Mouse (Mus musculus) small intestine, adult 2 months (tissue): ENCODE measurements at regions not wholly inside any gene's neighbourhood (a gene's known extent, or its start where the extent isn't known, plus 50 kb on each side); places are given as distances from the start of the nearest gene placed in this dataset.
A peak's percentile ranks its signal among the peaks of the same experiment; 100 is the strongest.

ENCODE experiments used
- H3K27ac ChIP-seq: fragments of 200-500 bp; 2 replicates; pipeline ENCODE4 v1.5.1; 2012; ENCODE audit warnings: low read depth, low read length, control low read depth, inconsistent platforms; ENCODE audit not compliant: insufficient read depth
- H3K27me3 ChIP-seq: fragments of 200-500 bp; 2 replicates; pipeline ENCODE4 v1.6.1; 2012; ENCODE audit warnings: mild to moderate bottlenecking, moderate library complexity, low read length, inconsistent platforms; ENCODE audit not compliant: control insufficient read depth, insufficient read depth
- H3K36me3 ChIP-seq: fragments of 200-500 bp; 2 replicates; pipeline ENCODE4 v1.6.1; 2012; ENCODE audit warnings: mild to moderate bottlenecking, low read length, control low read depth, inconsistent platforms; ENCODE audit not compliant: control insufficient read depth, insufficient read depth
- H3K4me1 ChIP-seq: fragments of 200-500 bp; 2 replicates; pipeline ENCODE4 v1.6.1; 2012; ENCODE audit warnings: low read length, inconsistent platforms, mixed read lengths; ENCODE audit not compliant: control insufficient read depth, insufficient read depth, insufficient read length
- H3K4me3 ChIP-seq: fragments of 200-500 bp; 2 replicates; pipeline ENCODE4 v1.5.1; 2012; ENCODE audit warnings: low read depth, mild to moderate bottlenecking, control low read depth, inconsistent platforms, low read length, moderate library complexity
- CTCF ChIP-seq: fragments of 200-500 bp; IDR thresholded peaks from 2 replicates; pipeline ENCODE4 v1.5.1; 2012; ENCODE audit warnings: low read depth, mild to moderate bottlenecking, control low read depth, inconsistent platforms, low read length, moderate library complexity, mixed read lengths; ENCODE audit not compliant: insufficient replicate concordance, insufficient read length; ENCODE audit errors: extremely low read depth
- POLR2A ChIP-seq: fragments of 200-500 bp; IDR thresholded peaks from 2 replicates; pipeline ENCODE4 v1.6.1; 2012; ENCODE audit warnings: low read depth, mild to moderate bottlenecking, control low read depth, inconsistent platforms, low read length, moderate library complexity
- WGBS: fragments of 180-500 bp; shearing (Covaris S2); methylation state at CpG from one replicate; pipeline ENCODE4 v1.1.7; 2018; 5-methylcytosine and 5-hydroxymethylcytosine counted together

- 77% methylated on average over 2 of the region's 2 CpGs for WGBS
- H3K27ac ChIP-seq, result no peak overlapping the region
- no peaks in the 10 kb centered on the region for H3K36me3 ChIP-seq
- TF ChIP-seq CTCF (no peak), POLR2A (no peak)
- H3K4me1 ChIP-seq, result no peaks in the 10 kb centered on the region
- no peaks in the 10 kb centered on the region for H3K27me3 ChIP-seq
- no peak overlapping the region for H3K4me3 ChIP-seq
Observed at GRCm38 (mm10) chr12:39692043-39692442, 345.8 kb downstream of the Arl4a start.

DNA sequence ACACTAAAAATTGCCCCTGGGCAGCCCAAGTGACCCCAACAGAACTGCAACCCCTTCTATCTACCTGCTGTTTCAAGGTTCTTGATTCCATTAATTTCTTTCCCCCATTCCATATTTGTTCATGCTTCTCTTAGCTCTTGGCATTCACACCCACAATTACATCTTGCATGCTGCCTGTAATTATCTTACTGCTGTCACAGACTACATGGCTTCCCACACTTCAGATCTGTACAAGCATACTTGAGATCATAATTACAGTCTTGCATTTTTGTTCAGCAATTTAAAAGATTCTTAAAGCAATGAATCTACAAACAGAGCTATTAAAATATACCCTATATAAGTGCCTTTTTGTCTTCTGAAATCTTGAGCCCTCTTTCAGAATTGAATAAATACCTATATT lies 352.4 kb downstream of the Arl4a start:
- no peaks in the 10 kb centered on the region for H3K4me1 ChIP-seq
- no peak overlapping the region for H3K4me3 ChIP-seq
- H3K36me3 ChIP-seq, result no peaks in the 10 kb centered on the region
- no peak overlapping the region for H3K27ac ChIP-seq
- H3K27me3 ChIP-seq, result no peaks in the 10 kb centered on the region
- no peak for TF ChIP-seq CTCF
- TF ChIP-seq POLR2A, result no peak

DNA sequence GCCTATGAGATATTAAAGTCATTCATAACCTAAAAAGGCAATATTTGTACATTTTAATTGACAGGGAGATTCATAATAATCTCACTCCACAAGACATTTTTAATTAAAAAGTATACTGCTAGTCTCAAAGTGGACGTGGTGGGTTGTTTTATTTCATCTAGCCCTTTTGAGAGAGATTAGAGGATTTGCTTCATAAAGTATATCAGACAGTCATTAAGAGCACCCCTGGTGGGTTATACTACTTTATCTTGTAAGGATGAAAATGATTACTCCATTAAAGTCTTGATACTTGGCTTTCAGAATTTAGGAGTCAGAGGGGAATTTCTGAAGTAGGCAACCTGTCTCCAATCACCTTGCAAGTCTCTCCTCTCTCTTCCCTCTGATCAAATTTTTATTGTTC lies 355.7 kb downstream of the Arl4a start:
- TF ChIP-seq POLR2A (no peak), CTCF (no peak)
- H3K4me1 ChIP-seq, result no peaks in the 10 kb centered on the region
- 75% methylated on average over 1 of the region's 1 CpGs for WGBS
- no peaks in the 10 kb centered on the region for H3K27me3 ChIP-seq
- H3K36me3 ChIP-seq, result no peaks in the 10 kb centered on the region
- H3K4me3 ChIP-seq, result no peak overlapping the region
- H3K27ac ChIP-seq, result no peak overlapping the region

DNA sequence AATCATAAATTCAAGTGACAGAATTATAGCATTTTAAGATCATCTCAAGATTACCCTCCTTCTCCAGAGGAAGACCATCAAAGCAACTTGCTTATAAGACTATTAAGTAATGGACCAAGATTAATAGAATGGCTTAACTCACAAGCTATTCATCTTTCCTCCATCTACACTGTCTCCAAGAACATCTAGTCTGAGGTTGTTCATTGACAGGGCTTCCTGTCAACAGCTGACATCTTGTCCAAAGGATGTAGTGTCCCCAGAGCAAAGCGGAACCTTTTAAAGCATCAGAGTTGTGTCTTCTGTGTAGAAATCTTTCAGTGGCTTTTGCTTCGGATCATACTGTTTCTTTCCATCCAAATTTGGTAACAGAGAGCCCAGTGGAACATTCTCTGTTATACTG lies 362.2 kb downstream of the Arl4a start:
- no peaks in the 10 kb centered on the region for H3K27me3 ChIP-seq
- no peak for TF ChIP-seq POLR2A
- no peaks in the 10 kb centered on the region for H3K36me3 ChIP-seq
- H3K4me1 ChIP-seq, result no peaks in the 10 kb centered on the region
- H3K4me3 ChIP-seq, result no peak overlapping the region
- H3K27ac ChIP-seq, result no peak overlapping the region
- 87% methylated on average over 2 of the region's 2 CpGs for WGBS

DNA sequence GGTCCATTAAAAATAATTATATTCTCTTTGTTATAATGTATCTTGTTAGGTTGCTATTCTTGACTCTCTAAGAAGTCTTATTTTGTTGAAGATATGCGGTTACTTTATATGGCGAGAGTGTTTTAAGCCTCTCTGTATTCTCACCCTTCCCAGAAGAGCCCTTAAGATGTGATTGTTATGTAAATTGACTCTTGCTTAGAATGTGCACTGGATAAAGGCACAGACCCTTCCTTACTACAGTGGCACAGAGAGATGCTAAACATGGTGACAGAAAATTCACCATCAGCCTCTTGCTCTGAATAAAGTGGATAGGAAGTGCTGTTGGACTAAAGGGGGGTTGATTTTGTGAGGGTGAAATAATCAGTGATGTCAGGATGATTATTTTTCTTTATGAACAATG lies 370.1 kb downstream of the Arl4a start:
- H3K27me3 ChIP-seq, result no peaks in the 10 kb centered on the region
- H3K36me3 ChIP-seq, result no peaks in the 10 kb centered on the region
- 92% methylated on average over 2 of the region's 2 CpGs for WGBS
- H3K4me1 ChIP-seq, result no peaks in the 10 kb centered on the region
- H3K4me3 ChIP-seq, result no peak overlapping the region
- TF ChIP-seq CTCF (no peak), POLR2A (no peak)
- no peak overlapping the region for H3K27ac ChIP-seq

GRCm38 (mm10) chr12:39665448-39665847 lies 372.4 kb downstream of the Arl4a start:
- Histone ChIP-seq H3K27ac (no peak overlapping the region), H3K36me3 (no peaks in the 10 kb centered on the region), H3K27me3 (no peaks in the 10 kb centered on the region), H3K4me1 (peaks cover 2% of the 10 kb centered on the region; the same call in 1 of the 2 replicates), H3K4me3 (no peak overlapping the region)
- TF ChIP-seq POLR2A (no peak), CTCF (peak; percentile 70; the same call in 1 of the 2 replicates)
- 4% methylated on average over 4 of the region's 4 CpGs for WGBS

GRCm38 (mm10) chr12:39660420-39660819 lies 377.4 kb downstream of the Arl4a start:
- TF ChIP-seq CTCF (no peak), POLR2A (no peak)
- H3K27ac ChIP-seq, result no peak overlapping the region
- no peaks in the 10 kb centered on the region for H3K36me3 ChIP-seq
- H3K4me1 ChIP-seq, result peaks cover 3% of the 10 kb centered on the region; the same call in 1 of the 2 replicates
- WGBS, result 14% methylated on average over 4 of the region's 4 CpGs
- H3K4me3 ChIP-seq, result no peak overlapping the region
- no peaks in the 10 kb centered on the region for H3K27me3 ChIP-seq

DNA sequence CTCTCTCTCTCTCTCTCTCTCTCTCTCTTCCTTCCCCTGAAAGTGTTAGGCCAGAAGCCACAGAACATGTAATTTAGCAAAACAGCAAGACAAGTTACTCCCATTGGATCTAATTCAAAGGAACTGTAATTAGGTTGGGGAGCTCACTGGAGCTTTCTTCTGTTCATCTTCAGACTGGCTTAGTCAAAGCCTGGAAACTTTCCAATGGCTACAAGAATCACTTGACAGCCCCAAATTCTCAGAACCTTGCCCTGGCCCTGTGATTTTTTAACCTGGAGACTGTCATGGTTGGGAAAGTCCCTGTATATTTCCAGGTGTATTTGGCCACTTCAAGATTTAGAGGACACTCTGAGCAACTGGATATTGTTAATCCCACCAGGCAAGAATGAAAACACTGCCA lies 381.2 kb downstream of the Arl4a start:
- Histone ChIP-seq H3K27me3 (no peaks in the 10 kb centered on the region), H3K27ac (no peak overlapping the region), H3K4me1 (peaks cover 3% of the 10 kb centered on the region; the same call in 1 of the 2 replicates), H3K36me3 (no peaks in the 10 kb centered on the region), H3K4me3 (no peak overlapping the region)
- TF ChIP-seq CTCF (no peak), POLR2A (no peak)
